Mouse (Mus musculus) thymus, adult 2 months (tissue): ENCODE measurements at regions not wholly inside any gene's neighbourhood (a gene's known extent, or its start where the extent isn't known, plus 50 kb on each side); places are given as distances from the start of the nearest gene placed in this dataset.

Experiments
- CTCF ChIP-seq: fragments of 200-500 bp; IDR thresholded peaks from 2 replicates; pipeline ENCODE4 v1.5.1; 2012; ENCODE audit warnings: mild to moderate bottlenecking, control low read depth, low read length, moderate library complexity, borderline replicate concordance; ENCODE audit not compliant: control insufficient read depth, poor library complexity, insufficient read depth; ENCODE audit errors: extremely low read depth
- POLR2A ChIP-seq: fragments of 200-500 bp; IDR thresholded peaks from 2 replicates; pipeline ENCODE4 v1.6.1; 2012; ENCODE audit warnings: mild to moderate bottlenecking, low read length, control low read depth, moderate library complexity; ENCODE audit not compliant: control insufficient read depth, poor library complexity, insufficient read depth; ENCODE audit errors: extremely low read depth

DNA sequence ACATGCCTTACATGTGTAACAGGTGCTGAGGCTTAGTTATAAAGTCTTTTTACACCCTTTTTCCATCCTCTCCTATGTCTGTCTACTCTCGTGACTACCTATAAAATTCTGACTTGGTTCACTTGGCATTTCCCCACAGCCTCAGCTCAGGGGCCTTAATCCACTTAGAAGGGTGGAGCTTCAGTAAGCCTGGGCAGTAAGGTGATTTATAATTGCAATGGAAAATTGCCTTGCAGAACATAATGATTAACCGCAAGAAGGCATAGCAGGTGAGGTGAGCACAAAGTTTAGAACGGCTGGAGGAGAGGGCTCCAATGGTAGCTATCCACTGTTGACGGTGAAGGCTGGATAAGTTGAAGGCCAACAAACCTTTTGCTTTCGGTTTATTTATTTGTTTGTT is 278.1 kb upstream of the Jarid2 start:
- TF ChIP-seq CTCF (no peak), POLR2A (no peak)
